Mouse (Mus musculus): ENCODE results near the gene Eme1.
"Not testable (repeated sequence)": the region's sequence is repeated elsewhere in the genome, so short reads cannot be mapped to it uniquely, and the experiment has no call there.

Gene Eme1

GRCm38 (mm10) chr11:94653663-94654436, at the start of gene Eme1, which contains the start of gene Mrpl27:
Gene Eme1, minus strand, starts transcription at chr11:94653964.
Gene Mrpl27, plus strand, starts transcription at chr11:94653767.
- peak; percentile 93 for DNase-seq

- DNase-seq, result no peak
Measured at GRCm38 (mm10) chr11:94702216-94702610, 48.4 kb upstream of the Eme1 start.

DNA sequence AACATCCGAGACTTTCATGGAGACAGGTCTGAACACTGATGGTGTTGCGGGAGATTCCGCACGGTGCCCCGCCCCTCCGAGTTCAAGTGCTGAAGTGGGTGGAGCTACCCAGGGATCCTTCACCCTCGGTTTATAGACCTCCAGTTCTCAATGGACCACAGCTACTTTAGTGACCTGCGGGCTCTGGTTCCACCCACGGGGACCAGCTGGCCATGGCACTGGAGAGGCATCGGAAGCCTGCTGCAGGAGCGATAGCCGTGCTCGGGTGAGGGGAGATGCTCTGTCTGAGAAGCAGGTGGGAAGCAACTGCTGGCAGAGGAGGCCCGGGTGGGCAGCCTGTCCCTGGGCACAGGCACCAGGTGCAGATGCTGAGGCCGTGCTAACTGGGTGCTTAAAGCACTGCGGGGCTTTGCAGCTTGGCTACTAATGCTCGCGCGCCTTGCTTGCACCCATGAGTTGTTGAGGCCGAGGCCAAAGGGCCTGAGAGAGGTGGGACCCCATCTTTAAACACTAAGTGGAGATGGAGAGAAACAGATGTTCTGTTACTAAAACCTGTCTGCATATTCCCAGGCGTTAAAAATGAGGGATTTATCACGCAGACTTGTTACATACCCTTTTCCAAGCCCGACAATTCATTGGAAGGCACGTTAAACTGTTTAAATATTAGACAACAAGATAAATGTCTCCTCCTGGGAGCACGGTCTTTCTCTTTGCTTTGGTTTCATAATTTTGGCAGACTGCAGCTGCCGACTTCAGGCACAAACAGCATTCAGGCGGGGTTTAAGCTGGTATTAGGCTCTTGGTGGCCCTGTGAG, 47.8 kb upstream of the Eme1 start:
- DNase-seq, result peak; percentile 50

DNA sequence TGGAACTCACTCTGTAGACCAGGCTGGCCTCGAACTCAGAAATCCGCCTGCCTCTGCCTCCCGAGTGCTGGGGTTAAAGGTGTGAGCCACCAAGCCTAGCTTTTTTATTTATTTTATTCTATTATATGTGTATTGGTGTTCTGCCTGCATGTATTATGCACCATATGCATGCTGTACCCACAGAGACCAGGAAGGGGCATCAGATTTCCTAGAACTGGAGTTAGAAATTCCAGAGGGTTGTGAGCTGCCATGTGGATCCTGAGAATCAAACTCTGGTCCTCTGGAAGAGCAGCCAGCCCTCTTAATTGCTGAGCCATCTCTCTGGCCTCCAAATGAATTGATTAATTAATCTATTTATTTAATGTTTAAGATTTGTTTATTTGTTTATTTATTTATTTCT, 45.6 kb upstream of the Eme1 start:
- no peak for DNase-seq

- peak; percentile 66 for DNase-seq
Measured at GRCm38 (mm10) chr11:94697703-94698464, 44.1 kb upstream of the Eme1 start.

DNA sequence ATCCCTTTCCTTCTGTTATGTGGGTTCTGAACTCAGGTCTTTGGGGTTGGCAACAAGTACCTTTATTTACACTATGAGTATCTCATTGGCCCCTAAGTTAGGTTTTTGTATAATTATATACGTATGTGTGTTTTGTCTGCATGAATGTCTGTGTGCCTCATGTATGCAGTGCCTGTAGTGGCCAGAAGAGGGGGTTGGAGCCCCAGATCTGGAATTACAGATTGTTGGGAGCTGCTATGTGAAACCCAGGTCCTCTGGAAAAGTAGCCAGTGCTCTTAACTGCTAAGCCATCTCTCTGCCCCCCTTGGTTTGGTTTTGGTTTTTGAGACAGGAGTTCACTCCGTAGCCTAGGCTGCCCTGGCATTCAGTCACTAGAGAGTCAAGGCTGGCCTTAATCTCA, 43.4 kb upstream of the Eme1 start:
- peak; percentile 60 for DNase-seq

DNA sequence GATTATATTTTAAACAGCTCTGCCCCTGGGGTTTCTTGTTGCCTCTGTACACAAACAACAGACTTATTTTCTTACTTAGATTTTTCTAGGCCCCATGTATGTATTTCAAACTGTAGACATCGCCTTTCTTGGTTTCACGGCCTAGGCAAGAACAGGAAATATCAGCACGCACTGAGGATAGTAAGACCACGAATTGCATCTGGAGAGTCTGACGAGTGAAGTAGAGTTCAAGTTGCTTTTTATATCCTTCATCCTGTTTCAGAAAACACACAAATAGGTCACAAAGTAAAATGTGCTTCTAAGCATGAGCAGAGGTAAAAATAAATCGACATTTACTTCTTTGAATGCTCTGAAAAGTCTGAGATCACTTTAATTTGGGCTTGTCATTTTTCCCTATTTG, 41.7 kb upstream of the Eme1 start:
- DNase-seq, result no peak

DNA sequence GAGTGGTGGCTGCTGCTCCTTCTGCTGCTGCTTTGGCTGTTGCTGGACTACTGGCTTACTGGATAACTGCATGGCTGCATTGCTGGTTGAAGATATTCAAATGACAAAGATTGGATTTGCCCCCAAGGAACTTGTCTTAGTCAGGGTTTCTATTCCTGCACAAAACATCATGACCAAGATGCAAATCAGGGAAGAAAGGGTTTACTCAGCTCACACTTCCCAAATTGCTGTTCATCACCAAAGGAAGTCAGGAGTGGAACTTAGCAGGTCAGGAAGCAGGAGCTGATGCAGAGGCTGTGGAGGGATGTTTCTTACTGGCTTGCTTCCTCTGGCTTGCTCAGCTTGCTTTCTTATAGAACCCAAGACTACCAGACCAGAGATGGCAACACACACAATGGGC, 38.7 kb upstream of the Eme1 start:
- not testable (repeated sequence) for DNase-seq

- DNase-seq, result no peak
Measured at GRCm38 (mm10) chr11:94687178-94687577, 33.4 kb upstream of the Eme1 start.

DNA sequence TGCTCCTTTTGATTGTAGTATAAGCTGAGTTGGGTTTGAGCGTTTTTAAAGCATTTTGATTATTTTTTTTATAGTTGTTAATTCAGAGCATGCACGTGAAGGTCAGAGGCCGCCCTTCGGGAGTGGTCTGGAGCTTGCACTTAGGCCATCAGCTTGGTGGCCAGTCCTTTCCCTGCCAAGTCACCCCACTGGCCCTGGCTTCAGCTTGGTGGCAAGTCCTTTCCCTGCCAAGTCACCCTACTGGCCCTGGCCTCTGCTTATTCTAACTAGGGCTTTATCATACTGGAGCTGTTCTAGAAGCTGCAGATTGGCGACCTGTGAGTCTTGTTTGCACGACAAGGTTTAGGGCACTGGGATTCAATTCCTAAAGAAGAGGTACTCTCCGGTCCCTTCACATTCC, 28.7 kb upstream of the Eme1 start:
- DNase-seq, result no peak

DNA sequence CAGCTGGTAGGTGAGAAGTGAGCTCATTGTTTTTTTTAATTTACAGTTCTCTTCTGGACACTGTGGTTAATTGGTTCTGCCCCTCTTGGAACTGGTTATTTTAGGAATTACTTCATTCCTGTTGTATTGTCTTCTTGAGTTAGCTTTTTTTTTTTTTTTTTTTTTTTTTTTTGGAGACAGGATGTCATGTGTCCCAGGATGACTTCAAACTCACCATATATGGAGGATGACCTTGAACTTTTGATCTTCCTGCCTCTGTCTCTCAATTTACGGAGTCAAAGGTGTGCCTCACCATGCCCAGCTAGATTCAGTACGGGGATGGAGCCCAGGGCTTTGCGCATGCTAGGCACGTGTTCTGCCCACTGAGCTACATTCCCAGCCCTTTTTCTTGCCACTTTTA, 27.9 kb upstream of the Eme1 start:
- DNase-seq, result no peak

DNA sequence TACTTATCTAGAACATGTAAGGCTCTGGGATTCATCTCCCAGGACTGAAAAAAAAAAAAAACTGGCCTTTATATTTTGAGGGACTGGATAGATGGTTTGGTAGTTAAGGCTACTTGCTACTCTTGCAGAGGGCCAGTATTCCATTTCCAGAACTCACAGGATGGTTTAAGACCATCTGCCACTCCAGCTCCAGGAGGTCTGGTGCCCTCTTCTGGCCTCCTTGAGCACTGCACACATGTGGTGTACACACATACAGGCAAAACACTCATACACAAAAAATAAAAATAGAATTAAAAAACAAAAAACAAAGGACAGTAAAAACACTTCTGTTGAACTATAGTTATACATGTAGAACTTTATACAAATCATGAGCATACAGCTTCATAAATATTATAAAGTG, 26.9 kb upstream of the Eme1 start:
- peak; percentile 47 for DNase-seq

DNA sequence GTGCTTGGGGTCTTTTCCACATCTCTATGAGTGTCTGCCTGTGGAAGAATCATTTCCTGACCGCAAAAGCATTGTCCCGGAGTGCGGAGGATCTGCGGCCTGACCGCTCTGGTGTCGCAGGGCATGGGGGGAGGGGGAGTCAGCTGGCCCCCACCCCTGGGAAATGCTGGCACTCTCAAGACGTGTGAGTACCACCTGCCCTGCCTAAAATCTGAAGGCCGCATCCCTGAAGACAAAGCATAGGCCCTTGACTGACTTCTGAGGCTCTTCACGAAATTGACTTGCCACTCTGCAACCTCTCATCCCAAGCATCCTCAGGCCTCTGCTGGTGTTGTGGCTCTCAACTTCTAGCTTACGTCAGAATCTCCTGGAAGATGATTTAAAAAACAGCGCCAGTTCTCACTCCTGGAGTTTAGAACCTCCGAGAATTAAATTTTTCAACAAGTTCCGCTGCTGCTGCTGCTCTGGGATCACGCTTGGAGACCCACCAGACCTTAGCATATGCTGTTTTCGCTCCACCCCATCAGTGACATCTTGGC, 23.9 kb upstream of the Eme1 start:
- DNase-seq, result no peak

DNA sequence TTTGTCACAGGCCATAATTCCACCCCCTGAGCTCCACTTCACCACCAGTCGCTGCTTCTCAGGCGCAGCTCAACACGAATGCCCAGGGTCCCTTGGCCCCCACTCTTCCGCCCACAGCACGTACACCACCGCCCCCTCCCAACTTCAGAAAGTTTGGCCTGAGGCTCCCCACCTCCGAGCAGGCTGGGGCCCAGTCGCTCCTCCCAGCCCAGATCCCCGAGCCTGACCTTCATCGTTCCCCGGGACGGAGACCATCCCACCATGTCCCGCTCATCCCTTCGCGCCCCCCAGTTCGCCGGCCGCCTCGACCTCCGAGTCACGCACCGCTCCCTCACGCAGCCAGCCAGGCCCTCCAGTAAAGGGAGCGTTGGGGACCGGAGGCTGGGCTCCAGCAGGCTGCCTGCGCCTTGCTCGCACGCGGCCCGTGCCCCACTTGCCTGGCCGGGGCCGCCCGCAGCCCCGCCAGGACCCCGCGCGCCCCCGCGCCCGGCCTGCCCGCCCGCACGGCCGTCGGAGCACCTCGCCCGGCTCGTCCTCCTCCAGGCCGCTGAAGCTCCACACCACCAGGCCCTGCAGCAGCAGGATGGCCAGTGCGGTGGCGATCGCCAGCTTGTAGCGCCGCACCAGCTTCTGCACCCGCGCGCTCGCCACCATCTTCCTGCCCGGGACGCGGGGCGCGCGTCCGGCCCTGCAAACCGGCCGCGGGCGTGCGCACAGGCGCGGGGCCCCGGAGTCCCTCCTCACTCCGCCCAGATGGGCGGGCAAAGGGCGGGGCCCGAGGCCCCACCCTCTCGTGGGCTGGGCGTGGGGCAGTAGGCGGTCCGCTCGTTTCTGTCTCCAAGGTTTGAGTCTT, 23.2 kb upstream of the Eme1 start, which contains the start of gene Xylt2:
Xylt2 (minus strand) TSS at position 762 of the 853 bp plus-strand sequence.
- DNase-seq, result peak; percentile 96

DNA sequence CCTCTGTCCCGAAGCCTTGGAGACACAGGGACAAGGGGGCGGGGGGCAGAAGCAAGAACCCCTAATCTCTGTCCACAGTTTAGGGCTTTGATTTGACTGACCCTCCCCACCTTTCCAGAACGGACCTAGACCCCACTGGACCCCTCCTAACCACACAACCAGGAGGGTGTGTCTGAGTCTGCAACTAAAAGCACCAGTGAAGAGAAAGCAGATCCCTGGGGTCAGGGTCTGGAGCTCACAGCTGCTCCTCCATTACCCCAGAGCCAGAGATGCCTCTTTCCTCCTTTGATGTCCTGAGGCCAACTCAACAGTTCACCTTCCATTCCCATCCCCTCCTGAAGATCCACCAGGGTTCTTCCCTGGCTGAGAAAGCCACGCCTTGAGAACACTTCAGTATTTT, 22.5 kb upstream of the Eme1 start:
- DNase-seq, result no peak

GRCm38 (mm10) chr11:94675446-94675845, 21.7 kb upstream of the Eme1 start:
- no peak for DNase-seq

GRCm38 (mm10) chr11:94674984-94675383, 21.2 kb upstream of the Eme1 start:
- no peak for DNase-seq

GRCm38 (mm10) chr11:94665281-94665680, 11.5 kb upstream of the Eme1 start:
- DNase-seq, result no peak

DNA sequence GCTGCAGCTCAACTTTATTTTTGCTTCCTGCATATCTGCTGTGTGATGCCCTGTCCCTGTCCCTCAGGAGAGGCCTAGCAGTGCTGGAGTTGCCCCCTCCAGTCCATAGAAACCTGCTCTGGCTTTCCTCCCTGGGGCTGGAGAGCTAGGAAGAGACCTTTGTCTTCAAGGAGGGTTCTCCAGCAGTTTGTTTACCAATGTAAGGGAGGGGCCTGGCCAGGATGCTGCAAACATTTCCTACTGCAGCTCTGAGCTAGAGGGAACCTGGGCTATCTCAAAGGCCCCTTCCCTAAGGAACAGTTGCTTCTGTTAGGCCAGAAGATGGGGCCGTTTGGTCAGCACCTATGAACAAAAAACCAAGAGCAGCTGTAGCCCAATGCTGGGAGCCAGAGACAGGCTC, 7.6 kb upstream of the Eme1 start:
- DNase-seq, result no peak

GRCm38 (mm10) chr11:94652973-94653372, 791 bp downstream of the Eme1 start:
- no peak for DNase-seq

GRCm38 (mm10) chr11:94651241-94651640, 2.5 kb downstream of the Eme1 start:
- DNase-seq, result not testable (repeated sequence)

- DNase-seq, result no peak
Measured at GRCm38 (mm10) chr11:94646457-94646856, 7.3 kb downstream of the Eme1 start.
